Mouse (Mus musculus): ENCODE results near the gene Abcb7. TPM values are rescaled to one million over a fixed set of nuclear protein-coding genes. Genes with fewer than 3 reads are reported as not detected.
"Not testable (repeated sequence)": the region's sequence is repeated elsewhere in the genome, so short reads cannot be mapped to it uniquely, and the experiment has no call there.

The Abcb7 gene
- 10.9 and 12.2 TPM in 2 replicates for polyA plus RNA-seq (2016; fragmentation: Nextera tagmentation; extraction: Ambion mirVana)

GRCm38 (mm10) chrX:104413183-104413983 lies at the start of gene Abcb7:
Gene Abcb7 (minus strand): TSS chrX:104413856.
- Histone ChIP-seq H3K27ac (replicated peaks) (peak within 1 kb of the TSS; percentile 95), H3K36me3 (no peaks in the 10 kb centered on the region), H3K4me3 (peak within 1 kb of the TSS; percentile 65), H3K4me1 (0 out of 2 replicates have a peak, but pooled peaks cover 3% of the 10 kb centered on the region), H3K9me3 (replicated peaks) (no peaks in the 10 kb centered on the region), H3K27me3 (ENCODE audit: low read depth, poor library complexity, severe bottlenecking) (peaks cover 94% of the 10 kb centered on the region)
- 14% methylated on average over 58 of the region's 58 CpGs for WGBS
- peak; percentile 80 for DNase-seq (ENCODE audit: low spot score)

- no peaks in the 10 kb centered on the region for H3K4me1 ChIP-seq
- WGBS = 43% methylated on average over 2 of the region's 2 CpGs
- no peaks in the 10 kb centered on the region for H3K36me3 ChIP-seq
- H3K4me3 ChIP-seq = no peak overlapping the region
- no peak for DNase-seq (ENCODE audit: low spot score)
- H3K27ac ChIP-seq (replicated peaks) = no peak overlapping the region
- peaks cover 42% of the 10 kb centered on the region for H3K27me3 ChIP-seq (ENCODE audit: low read depth, poor library complexity, severe bottlenecking)
- no peaks in the 10 kb centered on the region for H3K9me3 ChIP-seq (replicated peaks)
Observed at GRCm38 (mm10) chrX:104461755-104462154, 48.1 kb upstream of the Abcb7 start.

GRCm38 (mm10) chrX:104452433-104452832 lies 38.8 kb upstream of the Abcb7 start:
- Histone ChIP-seq H3K27me3 (ENCODE audit: low read depth, poor library complexity, severe bottlenecking) (peaks cover 92% of the 10 kb centered on the region), H3K4me3 (no peak overlapping the region), H3K4me1 (no peaks in the 10 kb centered on the region), H3K27ac (replicated peaks) (no peak overlapping the region), H3K9me3 (replicated peaks) (no peaks in the 10 kb centered on the region), H3K36me3 (no peaks in the 10 kb centered on the region)
- DNase-seq (ENCODE audit: low spot score) = no peak
- WGBS = 83% methylated on average over 1 of the region's 1 CpGs

GRCm38 (mm10) chrX:104433456-104433855 lies 19.8 kb upstream of the Abcb7 start:
- H3K36me3 ChIP-seq = no peaks in the 10 kb centered on the region
- 65% methylated on average over 1 of the region's 1 CpGs for WGBS
- no peaks in the 10 kb centered on the region for H3K4me1 ChIP-seq
- no peak overlapping the region for H3K27ac ChIP-seq (replicated peaks)
- H3K4me3 ChIP-seq = no peak overlapping the region
- H3K27me3 ChIP-seq (ENCODE audit: low read depth, poor library complexity, severe bottlenecking) = peaks cover 87% of the 10 kb centered on the region
- DNase-seq (ENCODE audit: low spot score) = no peak
- H3K9me3 ChIP-seq (replicated peaks) = no peaks in the 10 kb centered on the region

GRCm38 (mm10) chrX:104428108-104428507 lies 14.5 kb upstream of the Abcb7 start:
- Histone ChIP-seq H3K9me3 (replicated peaks) (no peaks in the 10 kb centered on the region), H3K27me3 (ENCODE audit: low read depth, poor library complexity, severe bottlenecking) (peaks cover 82% of the 10 kb centered on the region), H3K4me3 (no peak overlapping the region), H3K36me3 (no peaks in the 10 kb centered on the region), H3K27ac (replicated peaks) (no peak overlapping the region), H3K4me1 (no peaks in the 10 kb centered on the region)
- WGBS = 83% methylated on average over 3 of the region's 3 CpGs
- no peak for DNase-seq (ENCODE audit: low spot score)

GRCm38 (mm10) chrX:104413995-104414394 lies 339 bp upstream of the Abcb7 start:
- WGBS = 48% methylated on average over 7 of the region's 7 CpGs

GRCm38 (mm10) chrX:104408137-104408536 lies 5.5 kb downstream of the Abcb7 start:
- no peaks in the 10 kb centered on the region for H3K9me3 ChIP-seq (replicated peaks)
- no peak overlapping the region for H3K27ac ChIP-seq (replicated peaks)
- H3K4me3 ChIP-seq = no peak overlapping the region
- H3K36me3 ChIP-seq = no peaks in the 10 kb centered on the region
- peaks cover 93% of the 10 kb centered on the region for H3K27me3 ChIP-seq (ENCODE audit: low read depth, poor library complexity, severe bottlenecking)
- DNase-seq (ENCODE audit: low spot score) = no peak
- H3K4me1 ChIP-seq = 0 out of 2 replicates have a peak, but pooled peaks cover 3% of the 10 kb centered on the region

More at GRCm38 (mm10) chrX:104413995-104414394, 339 bp upstream of the Abcb7 start:
- peak overlapping the region; percentile 65 for H3K4me3 ChIP-seq
- no peaks in the 10 kb centered on the region for H3K9me3 ChIP-seq (replicated peaks)
- no peak for DNase-seq (ENCODE audit: low spot score)
- H3K4me1 ChIP-seq = 0 out of 2 replicates have a peak, but pooled peaks cover 3% of the 10 kb centered on the region
- peaks cover 96% of the 10 kb centered on the region for H3K27me3 ChIP-seq (ENCODE audit: low read depth, poor library complexity, severe bottlenecking)
- H3K36me3 ChIP-seq = no peaks in the 10 kb centered on the region
- H3K27ac ChIP-seq (replicated peaks) = peak overlapping the region; percentile 95

- DNase-seq (ENCODE audit: low spot score) = no peak
- WGBS = 77% methylated on average over 5 of the region's 5 CpGs
- Histone ChIP-seq H3K4me1 (no peaks in the 10 kb centered on the region), H3K27me3 (ENCODE audit: low read depth, poor library complexity, severe bottlenecking) (peaks cover 94% of the 10 kb centered on the region), H3K27ac (replicated peaks) (no peak overlapping the region), H3K36me3 (no peaks in the 10 kb centered on the region), H3K4me3 (no peak overlapping the region), H3K9me3 (replicated peaks) (no peaks in the 10 kb centered on the region)
Observed at GRCm38 (mm10) chrX:104402463-104402862, 11.2 kb downstream of the Abcb7 start.

GRCm38 (mm10) chrX:104401134-104401533 lies 12.5 kb downstream of the Abcb7 start:
- Histone ChIP-seq H3K27me3 (ENCODE audit: low read depth, poor library complexity, severe bottlenecking) (peaks cover 95% of the 10 kb centered on the region), H3K4me3 (no peak overlapping the region), H3K27ac (replicated peaks) (no peak overlapping the region), H3K4me1 (no peaks in the 10 kb centered on the region), H3K36me3 (no peaks in the 10 kb centered on the region), H3K9me3 (replicated peaks) (no peaks in the 10 kb centered on the region)
- WGBS = 90% methylated on average over 1 of the region's 1 CpGs
- no peak for DNase-seq (ENCODE audit: low spot score)

GRCm38 (mm10) chrX:104397526-104397925 lies 16.1 kb downstream of the Abcb7 start:
- H3K27me3 ChIP-seq (ENCODE audit: low read depth, poor library complexity, severe bottlenecking) = peaks cover 82% of the 10 kb centered on the region
- DNase-seq (ENCODE audit: low spot score) = no peak
- no peak overlapping the region for H3K4me3 ChIP-seq
- no peak overlapping the region for H3K27ac ChIP-seq (replicated peaks)
- H3K9me3 ChIP-seq (replicated peaks) = no peaks in the 10 kb centered on the region
- no peaks in the 10 kb centered on the region for H3K4me1 ChIP-seq
- no peaks in the 10 kb centered on the region for H3K36me3 ChIP-seq
- WGBS = 83% methylated on average over 1 of the region's 1 CpGs

GRCm38 (mm10) chrX:104359686-104360085 lies 54.0 kb downstream of the Abcb7 start:
- no peak overlapping the region for H3K27ac ChIP-seq (replicated peaks)
- no peaks in the 10 kb centered on the region for H3K4me1 ChIP-seq
- H3K4me3 ChIP-seq = no peak overlapping the region
- DNase-seq (ENCODE audit: low spot score) = no peak
- no peaks in the 10 kb centered on the region for H3K9me3 ChIP-seq (replicated peaks)
- peaks cover 80% of the 10 kb centered on the region for H3K27me3 ChIP-seq (ENCODE audit: low read depth, poor library complexity, severe bottlenecking)
- no peaks in the 10 kb centered on the region for H3K36me3 ChIP-seq

GRCm38 (mm10) chrX:104355842-104356241 lies 57.8 kb downstream of the Abcb7 start:
- H3K4me3 ChIP-seq = no peak overlapping the region
- H3K27me3 ChIP-seq (ENCODE audit: low read depth, poor library complexity, severe bottlenecking) = peaks cover 77% of the 10 kb centered on the region
- H3K36me3 ChIP-seq = no peaks in the 10 kb centered on the region
- no peak for DNase-seq (ENCODE audit: low spot score)
- H3K4me1 ChIP-seq = no peaks in the 10 kb centered on the region
- no peaks in the 10 kb centered on the region for H3K9me3 ChIP-seq (replicated peaks)
- H3K27ac ChIP-seq (replicated peaks) = no peak overlapping the region
- WGBS = 90% methylated on average over 1 of the region's 1 CpGs

- not testable (repeated sequence) for H3K27ac ChIP-seq (replicated peaks); H3K4me3 ChIP-seq
- WGBS = 90% methylated on average over 31 of the region's 31 CpGs
Observed at GRCm38 (mm10) chrX:104348146-104348545, 65.5 kb downstream of the Abcb7 start.

More at GRCm38 (mm10) chrX:104348146-104348545, 65.5 kb downstream of the Abcb7 start:
- not testable (repeated sequence) for H3K9me3 ChIP-seq (replicated peaks); H3K4me1 ChIP-seq; H3K36me3 ChIP-seq; DNase-seq (ENCODE audit: low spot score)
- peaks cover 22% of the 10 kb centered on the region for H3K27me3 ChIP-seq (ENCODE audit: low read depth, poor library complexity, severe bottlenecking)

All from midbrain, embryonic 10.5 days (tissue).